Mouse (Mus musculus) intestine, embryonic 16.5 days (tissue): ENCODE measurements at regions not wholly inside any gene's neighbourhood (a gene's known extent, or its start where the extent isn't known, plus 50 kb on each side); places are given as distances from the start of the nearest gene placed in this dataset.

Experiments used
- ATAC-seq: fragments of 200-750 bp; cut with Nextera tagmentation; 2 replicates; pipeline ENCODE4 v1.8.0; 2017; ENCODE audit warnings: moderate TSS enrichment, moderate library complexity
- H3K27ac ChIP-seq: fragments of 300-500 bp; sonication (generic); 2 replicates; pipeline ENCODE4 v1.5.1; 2014; ENCODE audit warnings: mild to moderate bottlenecking, low read length
- H3K27me3 ChIP-seq: fragments of 300-500 bp; sonication (generic); replicated peaks from 2 replicates; pipeline ENCODE4 v1.6.1; 2014; ENCODE audit warnings: low read length, control low read depth, mixed read lengths; ENCODE audit not compliant: control insufficient read depth, insufficient read depth
- H3K36me3 ChIP-seq: fragments of 300-500 bp; sonication (generic); 2 replicates; pipeline ENCODE4 v1.6.1; 2014; ENCODE audit warnings: low read length, control low read depth; ENCODE audit not compliant: control insufficient read depth, insufficient read depth
- H3K4me1 ChIP-seq: fragments of 300-500 bp; sonication (generic); 2 replicates; pipeline ENCODE4 v1.6.1; 2014; ENCODE audit warnings: low read length, control low read depth, mixed read lengths; ENCODE audit not compliant: control insufficient read depth, insufficient read depth
- H3K4me2 ChIP-seq: fragments of 300-500 bp; sonication (generic); 2 replicates; pipeline ENCODE4 v1.6.1; 2014; ENCODE audit warnings: low read depth, low read length, control low read depth
- H3K4me3 ChIP-seq: fragments of 300-500 bp; sonication (generic); 2 replicates; pipeline ENCODE4 v1.5.1; 2014; ENCODE audit warnings: mild to moderate bottlenecking, low read length
- H3K9ac ChIP-seq: fragments of 300-500 bp; sonication (generic); 2 replicates; pipeline ENCODE4 v1.6.1; 2014; ENCODE audit warnings: low read depth, low read length
- H3K9me3 ChIP-seq: fragments of 300-500 bp; sonication (generic); 2 replicates; pipeline ENCODE4 v1.6.1; 2016; ENCODE audit warnings: low read length, control low read depth; ENCODE audit not compliant: control insufficient read depth
- WGBS: fragments of 180-500 bp; shearing (Covaris S2); extraction: QIAGEN DNeasy Blood & Tissue Kit; methylation state at CpG from one replicate; pipeline ENCODE4 v1.1.7; 2014; 5-methylcytosine and 5-hydroxymethylcytosine counted together

- peaks cover 5% of the 10 kb centered on the region; the same call in 1 of the 2 replicates for H3K4me1 ChIP-seq
- H3K27me3 ChIP-seq = no peaks in the 10 kb centered on the region
- no peaks in the 10 kb centered on the region for H3K36me3 ChIP-seq
- no peak overlapping the region for H3K4me3 ChIP-seq
- WGBS = 65% methylated on average over 4 of the region's 4 CpGs
- H3K4me2 ChIP-seq = no peak overlapping the region
- ATAC-seq = no peak
- no peak overlapping the region for H3K27ac ChIP-seq
- H3K9ac ChIP-seq = no peak overlapping the region
- H3K9me3 ChIP-seq = no peaks in the 10 kb centered on the region
These were observed 84.3 kb upstream of the 1700016C15Rik start for GRCm38 (mm10) chr1:177645327-177645726.

GRCm38 (mm10) chr1:177645897-177646535 lies 83.6 kb upstream of the 1700016C15Rik start:
- H3K4me2 ChIP-seq = no peak overlapping the region
- 83% methylated on average over 5 of the region's 5 CpGs for WGBS
- H3K9me3 ChIP-seq = no peaks in the 10 kb centered on the region
- H3K4me3 ChIP-seq = no peak overlapping the region
- no peak for ATAC-seq
- peaks cover 5% of the 10 kb centered on the region; the same call in 1 of the 2 replicates for H3K4me1 ChIP-seq
- no peaks in the 10 kb centered on the region for H3K36me3 ChIP-seq
- no peaks in the 10 kb centered on the region for H3K27me3 ChIP-seq
- H3K27ac ChIP-seq = no peak overlapping the region
- no peak overlapping the region for H3K9ac ChIP-seq

GRCm38 (mm10) chr1:177647876-177648275 lies 81.7 kb upstream of the 1700016C15Rik start:
- no peaks in the 10 kb centered on the region for H3K27me3 ChIP-seq
- H3K4me3 ChIP-seq = no peak overlapping the region
- H3K9ac ChIP-seq = no peak overlapping the region
- H3K4me1 ChIP-seq = peaks cover 5% of the 10 kb centered on the region; the same call in 1 of the 2 replicates
- no peak overlapping the region for H3K4me2 ChIP-seq
- ATAC-seq = no peak
- no peak overlapping the region for H3K27ac ChIP-seq
- no peaks in the 10 kb centered on the region for H3K9me3 ChIP-seq
- no peaks in the 10 kb centered on the region for H3K36me3 ChIP-seq
- 86% methylated on average over 1 of the region's 1 CpGs for WGBS

- Histone ChIP-seq H3K27ac (no peak overlapping the region), H3K9me3 (no peaks in the 10 kb centered on the region), H3K9ac (no peak overlapping the region), H3K4me1 (no peaks in the 10 kb centered on the region), H3K36me3 (no peaks in the 10 kb centered on the region), H3K4me3 (no peak overlapping the region), H3K4me2 (no peak overlapping the region), H3K27me3 (no peaks in the 10 kb centered on the region)
- WGBS = 73% methylated on average over 4 of the region's 4 CpGs
- ATAC-seq = no peak
These were observed 80.6 kb upstream of the 1700016C15Rik start for GRCm38 (mm10) chr1:177648974-177649373.

GRCm38 (mm10) chr1:177651219-177651618 lies 78.4 kb upstream of the 1700016C15Rik start:
- H3K27ac ChIP-seq = no peak overlapping the region
- no peak overlapping the region for H3K4me3 ChIP-seq
- WGBS = 70% methylated on average over 5 of the region's 5 CpGs
- no peaks in the 10 kb centered on the region for H3K27me3 ChIP-seq
- H3K4me2 ChIP-seq = no peak overlapping the region
- no peaks in the 10 kb centered on the region for H3K9me3 ChIP-seq
- no peak for ATAC-seq
- H3K4me1 ChIP-seq = no peaks in the 10 kb centered on the region
- no peak overlapping the region for H3K9ac ChIP-seq
- H3K36me3 ChIP-seq = no peaks in the 10 kb centered on the region

GRCm38 (mm10) chr1:177663163-177663562 lies 66.5 kb upstream of the 1700016C15Rik start:
- Histone ChIP-seq H3K36me3 (no peaks in the 10 kb centered on the region), H3K4me2 (no peak overlapping the region), H3K27ac (no peak overlapping the region), H3K4me1 (no peaks in the 10 kb centered on the region), H3K9ac (no peak overlapping the region), H3K9me3 (no peaks in the 10 kb centered on the region), H3K4me3 (no peak overlapping the region), H3K27me3 (no peaks in the 10 kb centered on the region)
- 79% methylated on average over 7 of the region's 7 CpGs for WGBS
- ATAC-seq = no peak

- Histone ChIP-seq H3K27ac (no peak overlapping the region), H3K4me2 (no peak overlapping the region), H3K9me3 (no peaks in the 10 kb centered on the region), H3K9ac (no peak overlapping the region), H3K4me1 (no peaks in the 10 kb centered on the region), H3K27me3 (no peaks in the 10 kb centered on the region), H3K36me3 (no peaks in the 10 kb centered on the region), H3K4me3 (no peak overlapping the region)
- no peak for ATAC-seq
- WGBS = 87% methylated on average over 8 of the region's 8 CpGs
These were observed 62.4 kb upstream of the 1700016C15Rik start for GRCm38 (mm10) chr1:177667041-177667791.

GRCm38 (mm10) chr1:177670576-177670975 lies 59.0 kb upstream of the 1700016C15Rik start:
- WGBS = 97% methylated on average over 1 of the region's 1 CpGs
- no peaks in the 10 kb centered on the region for H3K27me3 ChIP-seq
- no peak overlapping the region for H3K9ac ChIP-seq
- no peak for ATAC-seq
- no peak overlapping the region for H3K4me2 ChIP-seq
- H3K4me1 ChIP-seq = no peaks in the 10 kb centered on the region
- H3K4me3 ChIP-seq = no peak overlapping the region
- H3K9me3 ChIP-seq = no peaks in the 10 kb centered on the region
- no peak overlapping the region for H3K27ac ChIP-seq
- no peaks in the 10 kb centered on the region for H3K36me3 ChIP-seq

- Histone ChIP-seq H3K36me3 (no peaks in the 10 kb centered on the region), H3K9me3 (no peaks in the 10 kb centered on the region), H3K27me3 (no peaks in the 10 kb centered on the region), H3K4me2 (no peak overlapping the region), H3K4me3 (no peak overlapping the region), H3K4me1 (no peaks in the 10 kb centered on the region), H3K27ac (no peak overlapping the region), H3K9ac (no peak overlapping the region)
- WGBS = 94% methylated on average over 5 of the region's 5 CpGs
- no peak for ATAC-seq
These were observed 53.0 kb upstream of the 1700016C15Rik start for GRCm38 (mm10) chr1:177676657-177677056.
